ENCODE assay signal across 7 mouse cellular contexts in genomic region chr2:174492858-174493257, GRCm38 (mm10). TPM values are rescaled to one million over a fixed set of nuclear protein-coding genes. Genes with fewer than 3 reads are reported as not detected.
DNase-seq lines count a peak whose midpoint lies in the region.

No protein-coding gene starts in this region.

- DNase-seq in layer of hippocampus, adult 18-20 months (ENCODE audit: low spot score in 2 of 2) = peak; percentile 27 to 79
- DNase-seq in layer of hippocampus, postnatal 10 days (ENCODE audit: low spot score in 2 of 2) = no peak
- DNase-seq in T-cell, adult 2 months (ENCODE audit: low spot score) = peak; percentile 54
- peak; percentile 80 for DNase-seq in induced T-regulatory cell, adult 2 months (ENCODE audit: low read depth)
- peak; percentile 47 to 61 for DNase-seq in spleen, postnatal 36 days (ENCODE audit: low spot score in 2 of 2)
- no peak for DNase-seq in adipocyte (ENCODE audit: low spot score)
- no peak for DNase-seq in urinary bladder, postnatal 14 days (ENCODE audit: low spot score)

RNA-seq across cellular contexts. Expression of gene Prelid3b, which starts 20.0 kb away (rescaled TPM):
- 10 to 100 TPM; 45.2 to 46.3 TPM for total RNA-seq in layer of hippocampus, adult 18-20 months (2021)
- 10 to 100 TPM; 43.4 to 48.0 TPM for total RNA-seq in layer of hippocampus, postnatal 10 days (2021)

RNA-seq across cellular contexts. Expression of gene Atp5e, which starts 29.0 kb away (rescaled TPM):
- 100 to 1,000 TPM; 285 to 290 TPM for total RNA-seq in layer of hippocampus, adult 18-20 months (2021)
- total RNA-seq in layer of hippocampus, postnatal 10 days (2021) = 100 to 1,000 TPM; 332 to 389 TPM

RNA-seq across cellular contexts. Expression of gene Tubb1, which starts 42.4 kb away (rescaled TPM):
- not detected for total RNA-seq in layer of hippocampus, adult 18-20 months (2021)
- not detected for total RNA-seq in layer of hippocampus, postnatal 10 days (2021)

RNA-seq across cellular contexts. Expression of gene Ctsz, which starts 54.0 kb away (rescaled TPM):
- total RNA-seq in layer of hippocampus, adult 18-20 months (2021) = 10 to 100 TPM; 37.9 to 44.0 TPM
- 10 to 100 TPM; 23.2 to 25.9 TPM for total RNA-seq in layer of hippocampus, postnatal 10 days (2021)

Comparison
In these comparisons a context has a peak if more than half of its experiments do, and no peak if none do; other contexts are left out.
1. DNase-seq: peak in layer of hippocampus, adult 18-20 months (2 of 2), T-cell, adult 2 months (single experiment), induced T-regulatory cell, adult 2 months (single experiment) and spleen, postnatal 36 days (2 of 2); none in layer of hippocampus, postnatal 10 days (0 of 2), adipocyte (single experiment) and urinary bladder, postnatal 14 days (single experiment).